Mouse (Mus musculus): ENCODE measurements around the gene Hpn. TPM values are rescaled to one million over a fixed set of nuclear protein-coding genes. Genes with fewer than 3 reads are reported as not detected.

Gene Hpn
- polyA plus RNA-seq, 1 experiment from 2014 or later: 17.4 TPM

GRCm38 (mm10) chr7:31082831-31083588, 32.1 kb downstream of the Hpn start:
- H3K27ac ChIP-seq (ENCODE audit: low read length): no peak overlapping the region
- 62% methylated on average over 14 of the region's 14 CpGs for WGBS
- H3K9me3 ChIP-seq (ENCODE audit: control insufficient read depth, low read length): no peaks in the 10 kb centered on the region
- 0 out of 2 replicates have a peak overlapping the region, but pooled peaks have one; percentile 12 for H3K9ac ChIP-seq (ENCODE audit: low read length)
- no peaks in the 10 kb centered on the region for H3K36me3 ChIP-seq (ENCODE audit: control insufficient read depth, insufficient read depth, low read length)
- 0 out of 2 replicates have a peak, but pooled peaks have one; percentile 4 for ATAC-seq (ENCODE audit: low read depth)
- H3K4me2 ChIP-seq (ENCODE audit: low read depth, low read length): no peak overlapping the region
- H3K4me1 ChIP-seq (replicated peaks; ENCODE audit: control insufficient read depth, insufficient read depth, low read length): peaks cover 9% of the 10 kb centered on the region
- H3K27me3 ChIP-seq (ENCODE audit: control insufficient read depth, insufficient read depth, low read depth, low read length): no peaks in the 10 kb centered on the region
- no peak overlapping the region for H3K4me3 ChIP-seq (ENCODE audit: low read length)

GRCm38 (mm10) chr7:31082106-31082505, 33.0 kb downstream of the Hpn start:
- no peaks in the 10 kb centered on the region for H3K27me3 ChIP-seq (ENCODE audit: control insufficient read depth, insufficient read depth, low read depth, low read length)
- no peak overlapping the region for H3K9ac ChIP-seq (ENCODE audit: low read length)
- ATAC-seq (ENCODE audit: low read depth): no peak
- H3K4me2 ChIP-seq (ENCODE audit: low read depth, low read length): no peak overlapping the region
- no peaks in the 10 kb centered on the region for H3K9me3 ChIP-seq (ENCODE audit: control insufficient read depth, low read length)
- no peaks in the 10 kb centered on the region for H3K36me3 ChIP-seq (ENCODE audit: control insufficient read depth, insufficient read depth, low read length)
- H3K4me1 ChIP-seq (replicated peaks; ENCODE audit: control insufficient read depth, insufficient read depth, low read length): peaks cover 13% of the 10 kb centered on the region
- H3K4me3 ChIP-seq (ENCODE audit: low read length): no peak overlapping the region
- no peak overlapping the region for H3K27ac ChIP-seq (ENCODE audit: low read length)

DNA sequence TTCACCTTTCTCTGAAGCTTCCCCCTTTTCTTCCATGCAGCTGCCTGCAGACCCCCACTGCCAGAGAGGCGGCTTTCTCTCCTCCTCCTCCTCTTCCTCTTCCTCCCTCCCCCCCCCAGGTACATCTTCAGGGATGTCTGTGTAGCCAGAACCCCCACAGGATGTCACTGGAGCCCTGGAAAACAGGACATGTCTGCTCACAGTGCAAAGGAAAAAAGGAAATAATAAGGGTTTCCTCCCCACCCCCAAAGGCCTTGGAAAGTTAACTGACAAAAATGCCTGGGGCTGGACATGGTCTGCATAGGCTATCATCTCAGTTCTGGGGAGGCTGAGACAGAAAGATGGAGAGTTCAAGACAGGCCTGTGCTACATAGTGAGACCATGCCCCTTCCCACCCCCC, 34.0 kb downstream of the Hpn start:
- H3K4me2 ChIP-seq (ENCODE audit: low read depth, low read length): no peak overlapping the region
- no peak overlapping the region for H3K9ac ChIP-seq (ENCODE audit: low read length)
- no peak for ATAC-seq (ENCODE audit: low read depth)
- H3K36me3 ChIP-seq (ENCODE audit: control insufficient read depth, insufficient read depth, low read length): no peaks in the 10 kb centered on the region
- no peak overlapping the region for H3K4me3 ChIP-seq (ENCODE audit: low read length)
- no peaks in the 10 kb centered on the region for H3K27me3 ChIP-seq (ENCODE audit: control insufficient read depth, insufficient read depth, low read depth, low read length)
- H3K27ac ChIP-seq (ENCODE audit: low read length): no peak overlapping the region
- 43% methylated on average over 1 of the region's 1 CpGs for WGBS
- no peaks in the 10 kb centered on the region for H3K9me3 ChIP-seq (ENCODE audit: control insufficient read depth, low read length)
- H3K4me1 ChIP-seq (replicated peaks; ENCODE audit: control insufficient read depth, insufficient read depth, low read length): peaks cover 17% of the 10 kb centered on the region

DNA sequence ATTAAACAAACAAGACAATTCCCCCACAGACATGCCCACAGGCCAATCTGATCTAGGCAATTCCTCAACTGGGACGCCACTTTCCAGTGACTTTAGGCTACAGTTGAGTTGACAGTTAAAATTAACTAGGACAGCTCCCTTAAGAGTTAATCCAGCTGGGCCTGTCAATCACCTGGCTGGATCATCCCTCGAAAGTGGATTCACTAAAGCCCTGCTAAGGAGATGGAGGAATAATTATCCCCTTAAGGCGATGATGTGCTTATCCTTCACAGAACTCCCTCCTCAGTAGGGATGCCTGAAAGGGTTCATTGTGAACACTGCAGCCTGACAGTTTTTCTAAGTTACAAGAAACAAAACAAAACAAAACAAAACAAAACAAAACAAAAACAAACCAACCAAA, 34.5 kb downstream of the Hpn start:
- H3K4me2 ChIP-seq (ENCODE audit: low read depth, low read length): no peak overlapping the region
- no peak for ATAC-seq (ENCODE audit: low read depth)
- no peak overlapping the region for H3K9ac ChIP-seq (ENCODE audit: low read length)
- no peaks in the 10 kb centered on the region for H3K36me3 ChIP-seq (ENCODE audit: control insufficient read depth, insufficient read depth, low read length)
- H3K27ac ChIP-seq (ENCODE audit: low read length): no peak overlapping the region
- no peaks in the 10 kb centered on the region for H3K9me3 ChIP-seq (ENCODE audit: control insufficient read depth, low read length)
- peaks cover 17% of the 10 kb centered on the region for H3K4me1 ChIP-seq (replicated peaks; ENCODE audit: control insufficient read depth, insufficient read depth, low read length)
- H3K4me3 ChIP-seq (ENCODE audit: low read length): no peak overlapping the region
- WGBS: 71% methylated on average over 3 of the region's 3 CpGs
- H3K27me3 ChIP-seq (ENCODE audit: control insufficient read depth, insufficient read depth, low read depth, low read length): no peaks in the 10 kb centered on the region

DNA sequence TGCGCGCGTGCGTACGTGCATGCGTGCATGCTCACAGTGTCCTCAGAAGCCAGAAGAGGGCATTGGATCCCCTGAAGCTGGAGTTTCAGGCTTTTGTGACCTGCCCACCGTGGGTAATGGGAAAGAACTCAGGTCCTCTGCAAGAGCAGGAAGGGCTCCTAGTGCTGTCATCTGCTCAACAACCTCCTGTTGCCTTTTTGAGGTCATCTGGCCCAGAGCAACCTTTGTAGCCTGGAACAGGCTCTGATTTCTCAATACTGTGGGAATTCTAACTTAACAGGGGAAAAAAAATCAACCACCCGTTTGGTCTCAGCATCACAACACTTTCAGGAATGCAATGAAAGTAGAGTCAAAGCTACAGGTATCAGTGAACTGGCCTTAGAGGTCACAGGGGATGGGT, 35.4 kb downstream of the Hpn start:
- no peaks in the 10 kb centered on the region for H3K27me3 ChIP-seq (ENCODE audit: control insufficient read depth, insufficient read depth, low read depth, low read length)

GRCm38 (mm10) chr7:31077885-31078445, 37.1 kb downstream of the Hpn start:
- Histone ChIP-seq H3K9ac (ENCODE audit: low read length) (no peak overlapping the region), H3K36me3 (ENCODE audit: control insufficient read depth, insufficient read depth, low read length) (no peaks in the 10 kb centered on the region), H3K4me1 (replicated peaks; ENCODE audit: control insufficient read depth, insufficient read depth, low read length) (peaks cover 15% of the 10 kb centered on the region), H3K9me3 (ENCODE audit: control insufficient read depth, low read length) (no peaks in the 10 kb centered on the region), H3K4me2 (ENCODE audit: low read depth, low read length) (no peak overlapping the region), H3K4me3 (ENCODE audit: low read length) (no peak overlapping the region), H3K27ac (ENCODE audit: low read length) (no peak overlapping the region), H3K27me3 (ENCODE audit: control insufficient read depth, insufficient read depth, low read depth, low read length) (no peaks in the 10 kb centered on the region)
- 36% methylated on average over 5 of the region's 5 CpGs for WGBS
- ATAC-seq (ENCODE audit: low read depth): peak; percentile 35; the same call in 1 of the 2 replicates

More for the DNA sequence above, 35.4 kb downstream of the Hpn start:
- WGBS: 84% methylated on average over 8 of the region's 8 CpGs
- Histone ChIP-seq H3K27ac (ENCODE audit: low read length) (no peak overlapping the region), H3K9ac (ENCODE audit: low read length) (no peak overlapping the region), H3K4me3 (ENCODE audit: low read length) (no peak overlapping the region), H3K4me2 (ENCODE audit: low read depth, low read length) (no peak overlapping the region), H3K9me3 (ENCODE audit: control insufficient read depth, low read length) (no peaks in the 10 kb centered on the region), H3K4me1 (replicated peaks; ENCODE audit: control insufficient read depth, insufficient read depth, low read length) (peaks cover 14% of the 10 kb centered on the region), H3K36me3 (ENCODE audit: control insufficient read depth, insufficient read depth, low read length) (no peaks in the 10 kb centered on the region)
- ATAC-seq (ENCODE audit: low read depth): no peak

GRCm38 (mm10) chr7:31077470-31077869, 37.6 kb downstream of the Hpn start:
- H3K4me2 ChIP-seq (ENCODE audit: low read depth, low read length): no peak overlapping the region
- H3K4me1 ChIP-seq (replicated peaks; ENCODE audit: control insufficient read depth, insufficient read depth, low read length): peaks cover 15% of the 10 kb centered on the region
- no peaks in the 10 kb centered on the region for H3K27me3 ChIP-seq (ENCODE audit: control insufficient read depth, insufficient read depth, low read depth, low read length)
- no peak overlapping the region for H3K9ac ChIP-seq (ENCODE audit: low read length)
- H3K9me3 ChIP-seq (ENCODE audit: control insufficient read depth, low read length): no peaks in the 10 kb centered on the region
- H3K27ac ChIP-seq (ENCODE audit: low read length): no peak overlapping the region
- H3K4me3 ChIP-seq (ENCODE audit: low read length): no peak overlapping the region
- 42% methylated on average over 6 of the region's 6 CpGs for WGBS
- no peak for ATAC-seq (ENCODE audit: low read depth)
- no peaks in the 10 kb centered on the region for H3K36me3 ChIP-seq (ENCODE audit: control insufficient read depth, insufficient read depth, low read length)

DNA sequence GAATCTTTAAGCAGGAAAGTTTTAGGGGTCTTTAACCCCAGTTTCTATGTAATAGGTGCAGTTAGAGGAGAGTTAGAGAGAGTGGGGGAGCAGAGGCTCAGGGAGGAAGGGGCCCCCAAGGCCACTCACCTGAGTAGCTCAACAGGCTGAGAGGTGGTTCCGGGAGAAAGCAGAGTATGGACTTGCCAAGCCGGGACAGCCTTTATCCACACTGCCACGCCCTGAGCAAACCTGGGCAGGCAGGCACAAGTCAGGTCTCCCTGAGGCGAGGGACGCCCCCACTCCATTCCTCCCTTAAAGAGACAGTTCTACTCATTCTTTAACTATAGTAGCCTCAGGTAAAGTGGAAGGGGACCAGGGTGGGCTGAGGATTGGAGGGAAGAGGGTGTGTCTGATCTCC, 38.6 kb downstream of the Hpn start, which contains the start of gene Fxyd3:
Gene Fxyd3 (minus strand): TSS at position 213 of the 400 bp plus-strand sequence.
- Histone ChIP-seq H3K27me3 (ENCODE audit: control insufficient read depth, insufficient read depth, low read depth, low read length) (no peaks in the 10 kb centered on the region), H3K4me2 (ENCODE audit: low read depth, low read length) (peak within 1 kb of the TSS; percentile 44), H3K4me1 (replicated peaks; ENCODE audit: control insufficient read depth, insufficient read depth, low read length) (peaks cover 19% of the 10 kb centered on the region), H3K4me3 (ENCODE audit: low read length) (peak within 1 kb of the TSS; percentile 34), H3K9me3 (ENCODE audit: control insufficient read depth, low read length) (no peaks in the 10 kb centered on the region), H3K36me3 (ENCODE audit: control insufficient read depth, insufficient read depth, low read length) (no peaks in the 10 kb centered on the region), H3K27ac (ENCODE audit: low read length) (peak within 1 kb of the TSS; percentile 33), H3K9ac (ENCODE audit: low read length) (peak within 1 kb of the TSS; percentile 42)
- ATAC-seq (ENCODE audit: low read depth): peak; percentile 86
- 34% methylated on average over 5 of the region's 5 CpGs for WGBS

- H3K9ac ChIP-seq (ENCODE audit: low read length): no peak overlapping the region
- WGBS: 60% methylated on average over 5 of the region's 5 CpGs
- H3K4me3 ChIP-seq (ENCODE audit: low read length): no peak overlapping the region
- H3K4me1 ChIP-seq (replicated peaks; ENCODE audit: control insufficient read depth, insufficient read depth, low read length): peaks cover 19% of the 10 kb centered on the region
- H3K9me3 ChIP-seq (ENCODE audit: control insufficient read depth, low read length): no peaks in the 10 kb centered on the region
- H3K36me3 ChIP-seq (ENCODE audit: control insufficient read depth, insufficient read depth, low read length): no peaks in the 10 kb centered on the region
- ATAC-seq (ENCODE audit: low read depth): no peak
- H3K4me2 ChIP-seq (ENCODE audit: low read depth, low read length): no peak overlapping the region
- 0 out of 2 replicates have a peak overlapping the region, but pooled peaks have one; percentile 18 for H3K27ac ChIP-seq (ENCODE audit: low read length)
- no peaks in the 10 kb centered on the region for H3K27me3 ChIP-seq (ENCODE audit: control insufficient read depth, insufficient read depth, low read depth, low read length)
These were observed 40.4 kb downstream of the Hpn start for GRCm38 (mm10) chr7:31074713-31075069.
